Mouse (Mus musculus): ENCODE data around the gene Adamtsl1. TPM values are rescaled to one million over a fixed set of nuclear protein-coding genes. Genes with fewer than 3 reads are reported as not detected.

Gene Adamtsl1
- polyA plus RNA-seq, 1 experiment: 5.2 TPM

GRCm38 (mm10) chr4:86077355-86077754 lies 563.4 kb downstream of the Adamtsl1 start:
- Histone ChIP-seq H3K36me3 (ENCODE audit: control insufficient read depth, insufficient read depth, low read length) (no peaks in the 10 kb centered on the region), H3K27ac (ENCODE audit: insufficient read depth, low read depth, low read length) (no peak overlapping the region), H3K27me3 (replicated peaks; ENCODE audit: control insufficient read depth, insufficient read depth, low read length) (no peaks in the 10 kb centered on the region), H3K4me3 (ENCODE audit: insufficient read depth, low read depth, low read length) (no peak overlapping the region), H3K4me1 (ENCODE audit: control insufficient read depth, insufficient read depth, low read length) (no peaks in the 10 kb centered on the region)
- TF ChIP-seq CTCF (conservative IDR thresholded peaks at IDR 0.05; ENCODE audit: insufficient read depth, insufficient read length, low read depth, low read length) (no peak), POLR2A (IDR thresholded peaks at IDR 0.05; ENCODE audit: low read depth, low read length) (no peak)
- no peak for DNase-seq
- WGBS: 99% methylated on average over 2 of the region's 2 CpGs

- no peaks in the 10 kb centered on the region for H3K36me3 ChIP-seq (ENCODE audit: control insufficient read depth, insufficient read depth, low read length)
- no peak for DNase-seq
- whole genome bisulfite sequencing: 70% methylated on average over 3 of the region's 3 CpGs
- H3K4me3 ChIP-seq (ENCODE audit: insufficient read depth, low read depth, low read length): no peak overlapping the region
- no peaks in the 10 kb centered on the region for H3K4me1 ChIP-seq (ENCODE audit: control insufficient read depth, insufficient read depth, low read length)
- no peak overlapping the region for H3K27ac ChIP-seq (ENCODE audit: insufficient read depth, low read depth, low read length)
- H3K27me3 ChIP-seq (replicated peaks; ENCODE audit: control insufficient read depth, insufficient read depth, low read length): no peaks in the 10 kb centered on the region
- TF ChIP-seq CTCF (conservative IDR thresholded peaks at IDR 0.05; ENCODE audit: insufficient read depth, insufficient read length, low read depth, low read length): no peak
- TF ChIP-seq POLR2A (IDR thresholded peaks at IDR 0.05; ENCODE audit: low read depth, low read length): no peak
Measured at GRCm38 (mm10) chr4:86077854-86078253, 563.9 kb downstream of the Adamtsl1 start.

GRCm38 (mm10) chr4:86087508-86087907 lies 573.5 kb downstream of the Adamtsl1 start:
- no peak overlapping the region for H3K27ac ChIP-seq (ENCODE audit: insufficient read depth, low read depth, low read length)
- H3K4me1 ChIP-seq (ENCODE audit: control insufficient read depth, insufficient read depth, low read length): no peaks in the 10 kb centered on the region
- TF ChIP-seq CTCF (conservative IDR thresholded peaks at IDR 0.05; ENCODE audit: insufficient read depth, insufficient read length, low read depth, low read length) (no peak), POLR2A (IDR thresholded peaks at IDR 0.05; ENCODE audit: low read depth, low read length) (no peak)
- 89% methylated on average over 5 of the region's 5 CpGs for WGBS
- no peaks in the 10 kb centered on the region for H3K36me3 ChIP-seq (ENCODE audit: control insufficient read depth, insufficient read depth, low read length)
- no peak overlapping the region for H3K4me3 ChIP-seq (ENCODE audit: insufficient read depth, low read depth, low read length)
- no peak for DNase-seq
- H3K27me3 ChIP-seq (replicated peaks; ENCODE audit: control insufficient read depth, insufficient read depth, low read length): no peaks in the 10 kb centered on the region

- 50% methylated on average over 1 of the region's 1 CpGs for WGBS
Measured at GRCm38 (mm10) chr4:86103207-86103606, 589.2 kb downstream of the Adamtsl1 start.

GRCm38 (mm10) chr4:86108325-86108724 lies 594.4 kb downstream of the Adamtsl1 start:
- H3K4me1 ChIP-seq (ENCODE audit: control insufficient read depth, insufficient read depth, low read length): no peaks in the 10 kb centered on the region
- WGBS: 90% methylated on average over 4 of the region's 4 CpGs
- no peaks in the 10 kb centered on the region for H3K36me3 ChIP-seq (ENCODE audit: control insufficient read depth, insufficient read depth, low read length)
- no peaks in the 10 kb centered on the region; the same call in 1 of the 2 replicates for H3K27me3 ChIP-seq (replicated peaks; ENCODE audit: control insufficient read depth, insufficient read depth, low read length)
- H3K4me3 ChIP-seq (ENCODE audit: insufficient read depth, low read depth, low read length): no peak overlapping the region
- no peak for TF ChIP-seq POLR2A (IDR thresholded peaks at IDR 0.05; ENCODE audit: low read depth, low read length)
- no peak for TF ChIP-seq CTCF (conservative IDR thresholded peaks at IDR 0.05; ENCODE audit: insufficient read depth, insufficient read length, low read depth, low read length)
- no peak for DNase-seq
- H3K27ac ChIP-seq (ENCODE audit: insufficient read depth, low read depth, low read length): no peak overlapping the region

More at GRCm38 (mm10) chr4:86103207-86103606, 589.2 kb downstream of the Adamtsl1 start:
- no peaks in the 10 kb centered on the region for H3K36me3 ChIP-seq (ENCODE audit: control insufficient read depth, insufficient read depth, low read length)
- TF ChIP-seq CTCF (conservative IDR thresholded peaks at IDR 0.05; ENCODE audit: insufficient read depth, insufficient read length, low read depth, low read length) (no peak), POLR2A (IDR thresholded peaks at IDR 0.05; ENCODE audit: low read depth, low read length) (no peak)
- no peaks in the 10 kb centered on the region for H3K27me3 ChIP-seq (replicated peaks; ENCODE audit: control insufficient read depth, insufficient read depth, low read length)
- no peak for DNase-seq
- H3K27ac ChIP-seq (ENCODE audit: insufficient read depth, low read depth, low read length): no peak overlapping the region
- H3K4me3 ChIP-seq (ENCODE audit: insufficient read depth, low read depth, low read length): no peak overlapping the region
- no peaks in the 10 kb centered on the region for H3K4me1 ChIP-seq (ENCODE audit: control insufficient read depth, insufficient read depth, low read length)

- Histone ChIP-seq H3K27me3 (replicated peaks; ENCODE audit: control insufficient read depth, insufficient read depth, low read length) (no peaks in the 10 kb centered on the region), H3K27ac (ENCODE audit: insufficient read depth, low read depth, low read length) (no peak overlapping the region), H3K4me3 (ENCODE audit: insufficient read depth, low read depth, low read length) (no peak overlapping the region), H3K36me3 (ENCODE audit: control insufficient read depth, insufficient read depth, low read length) (no peaks in the 10 kb centered on the region), H3K4me1 (ENCODE audit: control insufficient read depth, insufficient read depth, low read length) (no peaks in the 10 kb centered on the region)
- TF ChIP-seq POLR2A (IDR thresholded peaks at IDR 0.05; ENCODE audit: low read depth, low read length): no peak
- TF ChIP-seq CTCF (conservative IDR thresholded peaks at IDR 0.05; ENCODE audit: insufficient read depth, insufficient read length, low read depth, low read length): no peak
- WGBS: 34% methylated on average over 2 of the region's 2 CpGs
- no peak for DNase-seq
Measured at GRCm38 (mm10) chr4:86119067-86119466, 605.1 kb downstream of the Adamtsl1 start.

GRCm38 (mm10) chr4:86122431-86122830 lies 608.5 kb downstream of the Adamtsl1 start:
- Histone ChIP-seq H3K36me3 (ENCODE audit: control insufficient read depth, insufficient read depth, low read length) (no peaks in the 10 kb centered on the region), H3K27ac (ENCODE audit: insufficient read depth, low read depth, low read length) (no peak overlapping the region), H3K27me3 (replicated peaks; ENCODE audit: control insufficient read depth, insufficient read depth, low read length) (no peaks in the 10 kb centered on the region), H3K4me1 (ENCODE audit: control insufficient read depth, insufficient read depth, low read length) (no peaks in the 10 kb centered on the region), H3K4me3 (ENCODE audit: insufficient read depth, low read depth, low read length) (no peak overlapping the region)
- WGBS: 45% methylated on average over 5 of the region's 5 CpGs
- TF ChIP-seq POLR2A (IDR thresholded peaks at IDR 0.05; ENCODE audit: low read depth, low read length) (no peak), CTCF (conservative IDR thresholded peaks at IDR 0.05; ENCODE audit: insufficient read depth, insufficient read length, low read depth, low read length) (no peak)
- DNase-seq: no peak

Measured in kidney, adult 2 months (tissue).